Mouse (Mus musculus): ENCODE data around the gene Hist2h3b.

- TF ChIP-seq POLR2A (IDR thresholded peaks at IDR 0.05; ENCODE audit: borderline replicate concordance, insufficient read depth, low read length) (no peak), CTCF (IDR thresholded peaks at IDR 0.05; ENCODE audit: borderline replicate concordance, insufficient read depth, low read depth, low read length) (no peak)
Observed at GRCm38 (mm10) chr3:96298360-96298759, 29.9 kb downstream of the Hist2h3b start.

Measured in cerebellum, adult 2 months (tissue).